Mouse (Mus musculus): ENCODE data around the gene Stoml2.
A peak's percentile ranks its signal among the peaks of the same experiment; 100 is the strongest.

Gene Stoml2

DNA sequence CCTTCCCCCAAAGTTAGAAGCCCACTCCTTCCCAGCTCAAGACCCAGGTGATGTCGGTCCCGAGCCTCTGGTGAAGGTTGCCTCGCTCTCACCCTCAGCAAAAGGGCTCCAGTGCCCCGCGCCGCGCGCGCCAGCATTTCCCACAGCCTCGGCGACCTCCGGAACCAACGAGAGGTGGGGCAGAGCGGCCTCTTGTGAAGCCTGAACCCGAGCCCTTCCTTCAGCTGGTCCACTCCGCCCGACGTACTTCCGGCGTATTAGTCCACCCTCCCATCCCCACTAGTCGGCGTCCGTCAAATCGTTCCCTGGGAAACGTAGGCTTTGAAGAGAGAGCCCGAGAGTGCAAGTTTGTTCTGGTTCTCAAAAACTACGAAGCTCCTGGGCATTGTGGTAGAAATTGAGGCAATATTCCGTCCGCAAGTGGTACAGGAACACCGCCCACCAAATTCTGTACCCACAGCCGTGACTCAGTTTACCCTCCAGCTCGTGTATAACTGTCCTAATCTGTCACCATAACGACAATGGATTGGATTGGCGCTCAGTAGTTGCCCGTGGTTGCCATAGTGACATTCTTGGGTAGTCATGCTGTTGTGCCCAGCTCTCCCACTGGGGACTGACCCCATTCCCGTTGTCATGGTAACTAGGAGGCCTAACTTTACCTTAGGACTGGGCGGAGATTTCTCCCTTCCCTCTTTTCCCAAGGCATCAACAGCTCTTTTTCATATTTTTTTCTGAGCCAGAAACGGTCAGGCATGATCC is at the start of gene Stoml2:
Gene Stoml2, minus strand, starts transcription at position 474 of the 759 bp plus-strand sequence.
- DNase-seq (ENCODE audit: low spot score in 2 of 2): peak; percentile 86 to 93

DNA sequence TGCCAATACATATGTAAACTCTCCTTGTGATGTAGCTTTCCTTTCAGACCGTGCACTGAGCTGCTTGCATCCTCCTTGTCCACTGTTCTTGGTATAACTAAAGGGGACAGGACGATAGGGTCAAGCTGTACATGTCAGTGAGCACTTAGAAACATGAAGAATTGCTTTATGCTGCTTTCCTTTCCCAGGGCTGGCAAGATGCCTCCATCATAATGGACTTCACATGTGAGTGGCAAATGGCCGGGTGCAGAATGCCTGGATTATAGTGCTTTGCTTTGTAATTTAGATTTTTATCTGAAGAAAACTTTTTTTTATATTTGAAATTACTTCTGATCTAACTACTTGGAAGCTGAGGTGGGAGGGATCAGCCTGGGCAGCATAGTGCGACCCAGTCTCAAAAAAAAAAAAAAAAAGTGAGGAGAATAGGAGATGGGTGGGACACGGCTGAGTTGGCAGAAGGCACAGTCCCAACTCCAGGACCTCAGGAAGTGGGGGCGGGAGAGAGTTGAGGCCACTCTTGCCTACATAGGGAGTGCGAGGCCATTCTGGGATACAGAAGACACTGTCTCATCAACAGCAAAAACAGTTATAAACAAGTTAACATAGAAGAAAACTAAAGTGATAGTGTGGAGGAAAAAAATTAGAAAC is 46.7 kb upstream of the Stoml2 start:
- DNase-seq (ENCODE audit: low spot score in 2 of 2): no peak

GRCm38 (mm10) chr4:43074923-43075322 is 43.4 kb upstream of the Stoml2 start:
- DNase-seq (ENCODE audit: low spot score in 2 of 2): no peak

DNA sequence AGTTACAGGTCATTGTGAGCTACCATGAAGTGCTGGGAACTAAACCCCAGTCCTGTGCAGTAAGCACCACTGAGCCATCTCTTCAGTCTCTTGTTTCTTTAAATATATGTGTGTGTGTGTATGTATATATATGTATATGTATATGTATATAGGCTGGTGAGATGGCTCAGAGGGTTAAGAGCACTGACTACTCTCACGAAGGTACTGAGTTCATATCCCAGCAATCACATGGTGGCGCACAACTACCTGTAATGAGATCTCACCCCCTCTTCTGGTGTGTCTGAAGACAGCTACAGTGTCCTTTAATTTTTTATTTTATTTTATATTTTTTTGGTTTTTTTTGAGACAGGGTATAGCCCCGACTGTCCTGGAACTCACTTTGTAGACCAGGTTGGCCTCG is 34.0 kb upstream of the Stoml2 start:
- no peak for DNase-seq (ENCODE audit: low spot score in 2 of 2)

GRCm38 (mm10) chr4:43060286-43060685 is 28.8 kb upstream of the Stoml2 start:
- no peak for DNase-seq (ENCODE audit: low spot score in 2 of 2)

DNA sequence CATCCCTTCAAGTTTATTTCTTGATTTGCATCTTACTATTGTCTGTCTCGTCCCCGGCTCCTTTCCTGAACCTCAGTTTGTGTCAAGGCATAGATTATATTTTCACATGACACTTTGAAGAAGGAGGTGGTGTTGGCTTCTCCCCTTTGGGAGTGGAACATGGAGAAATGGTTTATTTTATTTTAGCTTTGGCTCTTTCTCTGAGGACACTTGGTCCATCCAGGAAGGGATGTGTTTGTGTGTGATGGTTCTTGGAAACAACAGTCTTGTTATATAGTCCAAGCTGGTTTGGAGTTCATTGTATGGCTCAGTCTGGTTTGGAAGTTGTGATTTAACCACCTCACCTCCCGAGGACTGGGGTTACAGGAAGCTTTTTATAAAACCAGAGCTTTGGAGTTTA is 28.2 kb upstream of the Stoml2 start:
- DNase-seq (ENCODE audit: low spot score in 2 of 2): no peak

- DNase-seq (ENCODE audit: low spot score in 2 of 2): peak; percentile 84 to 88
Observed at GRCm38 (mm10) chr4:43058753-43059654, 27.5 kb upstream of the Stoml2 start, which contains the start of gene Unc13b. TSS of gene Unc13b (plus strand) at chr4:43058953.

DNA sequence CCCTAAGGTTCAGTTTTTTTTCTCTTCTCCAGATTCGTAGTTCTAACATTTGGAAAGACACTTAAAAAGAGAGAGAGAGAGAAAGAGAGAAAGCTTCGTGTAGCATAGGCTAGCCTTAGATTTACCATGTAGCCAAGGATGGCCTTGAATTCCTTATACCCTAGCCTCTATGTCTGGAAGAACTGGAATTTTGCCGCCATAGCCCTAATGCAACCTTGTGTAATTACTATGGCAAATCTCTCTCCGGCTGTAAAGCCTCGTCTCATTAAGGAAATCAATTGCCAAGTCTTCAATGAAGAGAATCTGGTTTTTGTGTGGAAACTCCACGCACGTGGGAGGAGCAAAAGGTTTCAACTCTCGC is 26.9 kb upstream of the Stoml2 start:
- no peak for DNase-seq (ENCODE audit: low spot score in 2 of 2)

GRCm38 (mm10) chr4:43057654-43058053 is 26.1 kb upstream of the Stoml2 start:
- DNase-seq (ENCODE audit: low spot score in 2 of 2): no peak

- DNase-seq (ENCODE audit: low spot score in 2 of 2): no peak
Observed at GRCm38 (mm10) chr4:43052627-43053026, 21.1 kb upstream of the Stoml2 start.

- DNase-seq (ENCODE audit: low spot score in 2 of 2): peak; percentile 57 to 69
Observed at GRCm38 (mm10) chr4:43047231-43047630, 15.7 kb upstream of the Stoml2 start.

DNA sequence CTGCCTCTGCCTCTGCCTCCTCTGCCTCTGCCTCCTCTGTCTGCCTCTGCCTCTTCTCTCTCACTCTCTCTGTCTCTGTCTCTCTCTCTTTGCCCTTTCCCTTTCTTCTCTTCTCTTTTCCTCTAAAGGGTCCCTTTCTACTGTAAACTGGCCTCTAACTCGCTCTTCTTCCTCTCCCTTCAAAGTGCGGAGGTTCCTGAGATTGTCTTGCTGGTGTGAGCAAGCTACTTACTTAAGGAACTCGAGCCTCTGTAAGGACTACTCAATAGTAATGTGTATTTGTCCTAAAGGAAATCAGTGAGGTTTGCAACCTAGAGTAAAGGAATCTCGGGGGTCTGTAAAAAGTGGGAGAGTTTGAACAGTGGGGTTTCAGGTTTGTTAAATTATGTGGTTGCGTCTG is 15.1 kb upstream of the Stoml2 start:
- DNase-seq (ENCODE audit: low spot score in 2 of 2): no peak

DNA sequence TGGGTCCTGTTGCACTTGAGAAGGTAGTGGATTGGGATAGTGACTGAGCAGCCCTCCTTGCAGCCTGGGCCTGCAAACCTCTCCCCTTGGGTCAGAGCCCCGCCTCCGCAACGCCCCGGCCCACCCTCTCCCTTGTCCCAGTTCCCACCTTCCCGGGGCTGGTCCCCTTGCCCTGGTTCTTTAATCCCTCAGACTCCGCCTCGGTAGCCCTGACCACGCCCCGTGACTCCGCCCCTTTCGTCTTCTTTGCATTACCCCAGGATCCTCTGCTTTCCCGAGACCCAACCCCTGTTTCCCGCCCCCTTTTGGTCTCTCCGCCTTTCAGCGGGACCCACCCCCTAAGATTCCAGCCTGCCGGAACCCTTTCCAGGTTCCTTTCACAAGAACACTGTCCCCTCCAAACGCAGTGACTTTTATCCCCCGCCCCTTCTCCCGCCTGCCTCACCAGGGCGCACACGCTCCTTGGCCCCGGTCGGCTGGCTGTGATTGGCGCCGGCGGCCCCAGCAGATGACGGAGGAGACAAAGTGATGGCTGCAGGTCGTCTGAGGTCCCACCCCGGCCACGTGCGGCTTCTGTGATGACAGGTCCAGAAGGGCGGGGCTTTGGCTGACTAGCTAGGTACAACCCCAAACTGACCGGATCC is 14.3 kb upstream of the Stoml2 start, which contains the start of gene Fam214b:
Gene Fam214b, minus strand, starts transcription at position 562 of the 644 bp plus-strand sequence.
- DNase-seq (ENCODE audit: low spot score in 2 of 2): peak; percentile 97 to 99

GRCm38 (mm10) chr4:43045285-43045658 is 13.8 kb upstream of the Stoml2 start:
- DNase-seq (ENCODE audit: low spot score in 2 of 2): no peak

DNA sequence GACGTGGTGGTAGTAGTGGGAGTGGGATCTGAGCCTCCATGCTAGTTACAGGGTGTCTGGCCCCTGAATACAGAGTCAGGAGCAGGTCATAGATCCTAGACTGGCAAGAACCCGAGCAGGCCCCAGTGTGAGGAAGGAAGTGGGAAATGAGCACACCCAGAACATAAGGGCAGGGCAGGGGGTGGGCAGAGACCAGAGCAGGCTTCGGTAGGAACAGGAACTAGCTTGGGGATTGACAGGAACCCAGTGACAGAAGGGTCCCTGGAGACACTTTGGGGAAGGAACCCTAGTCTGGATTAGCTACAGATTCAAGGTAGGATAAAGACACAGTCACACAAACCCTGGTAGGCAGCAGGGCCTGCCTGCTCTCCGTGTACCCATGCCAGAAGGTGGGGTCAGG is 13.2 kb upstream of the Stoml2 start:
- no peak for DNase-seq (ENCODE audit: low spot score in 2 of 2)

DNA sequence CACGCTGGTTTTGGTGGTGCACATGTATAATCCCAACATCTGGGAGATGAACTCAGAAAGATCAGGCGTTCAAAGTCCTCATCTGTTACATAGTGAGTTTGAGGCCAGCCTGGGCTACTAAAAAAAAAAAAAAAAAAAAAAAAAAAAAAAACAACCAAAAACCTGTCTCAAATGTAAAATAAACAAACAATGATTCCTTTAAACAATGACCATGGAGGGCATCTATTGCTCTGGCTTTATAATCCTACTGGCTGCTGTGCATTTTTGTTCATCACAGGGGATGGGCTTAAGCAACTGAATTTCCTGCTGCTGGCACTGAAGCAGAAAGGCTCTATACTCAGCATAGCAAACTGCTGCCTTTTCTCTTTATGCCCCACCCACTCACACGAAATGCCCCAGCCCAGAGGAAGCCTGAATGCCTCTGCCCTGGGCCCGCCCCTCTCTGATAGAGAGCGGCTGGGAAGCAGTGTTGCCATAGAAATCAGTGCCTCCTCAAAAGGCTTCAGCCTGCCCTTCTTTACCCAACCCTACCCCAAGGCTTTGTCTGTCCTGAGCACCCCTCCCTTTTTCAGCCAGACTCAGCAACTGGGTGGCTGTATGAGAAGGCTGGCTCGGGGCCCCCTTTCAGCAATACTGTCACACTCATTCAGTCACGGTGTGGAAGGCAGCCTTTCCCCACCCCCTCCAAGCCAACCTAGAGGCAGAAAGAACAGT is 12.3 kb upstream of the Stoml2 start:
- DNase-seq (ENCODE audit: low spot score in 2 of 2): peak; percentile 61 to 74

DNA sequence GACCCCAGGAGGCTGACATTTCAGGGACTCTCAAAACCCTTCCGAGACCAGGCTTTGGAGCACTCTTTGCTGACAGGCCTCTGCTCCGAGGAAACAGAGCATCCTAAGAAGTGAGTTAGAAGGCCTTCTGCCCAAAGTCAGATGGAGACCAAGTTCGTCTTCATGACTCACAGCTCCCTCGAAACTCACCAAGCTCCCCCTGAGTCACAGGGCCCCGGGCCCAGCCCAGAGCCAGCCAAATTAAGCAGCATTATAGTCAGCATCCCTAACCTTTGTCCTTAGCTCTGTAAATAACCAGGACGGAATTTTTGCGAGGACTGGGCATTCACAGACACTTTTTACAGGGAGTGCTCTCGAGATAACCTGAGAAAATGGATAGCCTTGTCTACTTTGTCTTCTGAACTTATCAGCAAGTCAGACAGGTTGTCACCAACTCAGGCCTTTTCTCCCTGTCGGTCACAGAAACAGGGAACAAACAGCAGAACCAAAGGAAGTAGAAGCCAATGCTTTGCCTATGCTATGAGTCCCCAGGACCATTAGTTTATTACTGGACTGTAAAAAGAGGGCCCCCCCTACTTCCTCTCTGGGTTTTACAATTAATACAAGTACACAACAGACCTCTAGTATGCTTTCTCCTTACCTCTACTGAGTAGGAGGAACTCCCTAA is 9.5 kb upstream of the Stoml2 start:
- DNase-seq (ENCODE audit: low spot score in 2 of 2): no peak

DNA sequence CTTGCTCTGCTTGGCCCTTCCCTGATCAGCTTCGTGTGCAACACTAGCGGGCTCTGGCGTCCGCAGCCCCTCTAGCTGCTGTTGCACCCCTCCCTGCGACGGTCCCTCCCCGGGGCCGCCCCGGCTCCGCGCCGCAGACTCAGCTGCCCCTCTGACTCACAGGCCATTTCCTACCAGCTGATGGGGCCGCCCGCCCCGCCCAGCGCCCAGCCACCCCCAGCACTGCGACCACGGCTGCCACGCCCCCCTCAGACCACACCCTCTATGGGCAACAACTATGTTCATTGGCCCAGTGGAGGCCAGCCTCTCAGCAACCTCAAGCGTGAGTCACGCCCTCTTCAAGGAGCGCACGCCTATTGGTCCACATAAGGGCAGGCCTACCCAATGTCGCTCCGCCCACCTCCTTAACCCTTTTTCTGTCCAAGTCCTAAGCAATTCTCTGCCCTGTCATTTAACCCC is 8.6 kb upstream of the Stoml2 start:
- peak; percentile 95 to 97 for DNase-seq (ENCODE audit: low spot score in 2 of 2)

GRCm38 (mm10) chr4:43039609-43040008 is 8.1 kb upstream of the Stoml2 start:
- DNase-seq (ENCODE audit: low spot score in 2 of 2): no peak
